Mouse (Mus musculus): Measurements from ENCODE around the gene Padi4.

DNA sequence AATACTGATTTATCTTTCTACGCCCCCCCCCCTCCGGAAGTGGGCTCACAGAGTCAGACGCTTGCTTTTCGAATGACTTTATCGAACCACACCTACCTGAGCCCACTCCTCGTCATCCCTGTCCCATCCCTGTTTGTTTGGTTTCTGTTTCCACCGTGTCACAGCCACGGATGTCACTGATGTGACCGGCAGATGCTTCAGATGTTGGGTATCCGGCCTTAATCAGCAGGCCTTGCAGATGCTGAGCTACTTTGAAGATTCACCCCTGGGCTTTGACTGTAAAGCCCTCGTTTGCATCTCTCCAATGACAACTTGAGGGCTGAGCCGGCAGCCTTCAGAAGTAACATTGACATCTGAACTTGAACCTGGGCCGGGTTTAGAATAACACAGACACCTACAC is 2.6 kb upstream of the Padi4 start:
- TF ChIP-seq CTCF (conservative IDR thresholded peaks at IDR 0.05; ENCODE audit: insufficient read depth, insufficient read length, low read depth, low read length) (no peak), POLR2A (IDR thresholded peaks at IDR 0.05; ENCODE audit: low read depth, low read length) (no peak)

Measured in kidney, adult 2 months (tissue).